Mouse (Mus musculus) frontal cortex, postnatal 14 days (tissue): ENCODE data around the gene Ptprz1.
"Not testable (repeated sequence)": the region's sequence is repeated elsewhere in the genome, so short reads cannot be mapped to it uniquely, and the experiment has no call there.

ENCODE experiments used
- DNase-seq, 2 experiments: peaks; one replicate each; pipeline ENCODE4 v3.0.0; 2022; ENCODE audit warnings: low spot score in 2 of 2

The Ptprz1 gene

GRCm38 (mm10) chr6:23003152-23003551 is 127.8 kb downstream of the Ptprz1 start:
- DNase-seq, result no peak

DNA sequence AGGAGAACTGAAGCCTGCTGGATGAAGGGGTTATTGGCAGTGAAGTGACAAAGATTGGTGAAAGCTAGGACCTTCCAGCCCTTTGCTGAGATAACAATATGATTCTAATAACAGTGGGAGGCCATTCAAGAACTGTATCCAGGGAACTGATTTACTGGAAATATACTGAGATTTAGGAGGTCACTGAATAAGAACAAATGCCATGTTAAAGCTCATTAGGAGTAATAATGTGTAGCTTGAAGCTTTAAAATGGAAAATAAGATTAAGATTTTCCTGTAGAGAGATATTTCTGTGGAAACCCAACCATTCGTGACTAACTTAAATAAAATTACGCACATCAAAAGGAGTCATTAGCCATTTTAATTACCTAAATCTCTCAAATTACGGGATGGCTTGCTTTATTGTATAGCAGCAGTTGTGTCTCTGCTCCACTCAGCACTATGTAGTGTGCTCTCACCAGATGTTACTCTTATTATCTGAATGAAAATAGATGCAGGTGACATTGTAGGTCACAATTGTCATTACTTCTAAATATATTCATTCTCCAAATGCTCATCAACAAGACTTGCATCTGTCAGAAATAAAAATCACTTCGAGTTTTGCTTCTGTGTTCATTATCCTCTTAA is 139.8 kb downstream of the Ptprz1 start:
- no peak for DNase-seq

GRCm38 (mm10) chr6:23028251-23028650 is 152.9 kb downstream of the Ptprz1 start:
- no peak for DNase-seq

- DNase-seq, result no peak
These were observed 173.5 kb downstream of the Ptprz1 start for GRCm38 (mm10) chr6:23048836-23049235.

DNA sequence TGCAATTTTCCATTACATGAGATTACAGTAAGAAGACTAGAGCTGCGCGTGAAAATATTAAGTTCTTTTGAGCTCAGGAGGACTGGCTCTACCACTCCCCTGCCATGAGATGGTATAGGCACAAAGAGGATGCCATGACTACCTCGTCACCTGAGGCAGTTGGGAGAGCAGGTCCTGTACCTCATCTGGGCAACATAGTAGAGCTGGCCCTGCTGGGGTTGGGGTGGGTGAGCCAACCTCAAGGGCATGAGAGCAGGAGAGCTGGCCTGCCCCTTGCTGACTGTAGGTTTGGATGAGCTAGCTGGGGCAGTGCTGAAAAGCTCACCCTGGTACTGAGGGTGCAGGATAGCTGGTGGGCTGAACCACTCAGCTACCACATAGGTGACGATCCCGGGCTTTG is 180.4 kb downstream of the Ptprz1 start:
- DNase-seq, result no peak

DNA sequence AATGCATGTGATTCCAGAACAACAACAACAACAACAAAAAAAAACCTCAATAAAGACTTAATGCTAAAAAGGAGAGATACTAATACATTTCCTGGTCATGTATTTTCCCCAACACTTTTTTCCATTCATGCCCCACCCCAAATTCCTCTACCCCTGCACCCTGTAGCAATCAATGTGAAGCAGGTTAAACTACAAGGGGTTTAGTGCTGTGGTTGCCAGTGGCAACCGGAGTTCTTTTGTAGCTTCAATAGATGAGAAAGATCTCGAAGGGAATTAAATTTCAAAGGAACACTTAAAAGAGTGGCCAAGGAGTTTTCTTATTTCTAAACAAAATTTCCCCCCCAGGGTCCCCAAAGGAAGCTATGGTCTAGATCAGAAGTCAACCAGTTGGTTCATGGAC is 200.8 kb downstream of the Ptprz1 start:
- no peak for DNase-seq

DNA sequence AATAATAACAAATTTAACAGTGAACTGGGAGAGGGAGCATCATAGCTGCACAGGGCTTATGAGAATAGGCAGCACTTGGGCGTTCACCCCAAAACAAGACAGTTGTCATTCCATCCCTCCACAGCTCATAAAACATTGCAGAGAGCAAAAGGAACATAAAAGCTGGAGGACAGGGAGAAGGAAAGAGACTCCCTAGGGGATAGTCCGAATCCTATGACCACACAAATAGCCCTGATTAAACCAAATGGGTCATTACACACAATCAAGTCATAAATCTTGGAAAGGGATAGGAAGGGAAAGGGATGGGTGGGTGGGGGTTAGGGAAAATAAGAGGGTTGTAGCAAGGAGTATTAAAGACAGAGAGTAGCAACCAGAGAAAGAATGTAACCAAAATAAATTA is 203.0 kb downstream of the Ptprz1 start:
- DNase-seq, result no peak

DNA sequence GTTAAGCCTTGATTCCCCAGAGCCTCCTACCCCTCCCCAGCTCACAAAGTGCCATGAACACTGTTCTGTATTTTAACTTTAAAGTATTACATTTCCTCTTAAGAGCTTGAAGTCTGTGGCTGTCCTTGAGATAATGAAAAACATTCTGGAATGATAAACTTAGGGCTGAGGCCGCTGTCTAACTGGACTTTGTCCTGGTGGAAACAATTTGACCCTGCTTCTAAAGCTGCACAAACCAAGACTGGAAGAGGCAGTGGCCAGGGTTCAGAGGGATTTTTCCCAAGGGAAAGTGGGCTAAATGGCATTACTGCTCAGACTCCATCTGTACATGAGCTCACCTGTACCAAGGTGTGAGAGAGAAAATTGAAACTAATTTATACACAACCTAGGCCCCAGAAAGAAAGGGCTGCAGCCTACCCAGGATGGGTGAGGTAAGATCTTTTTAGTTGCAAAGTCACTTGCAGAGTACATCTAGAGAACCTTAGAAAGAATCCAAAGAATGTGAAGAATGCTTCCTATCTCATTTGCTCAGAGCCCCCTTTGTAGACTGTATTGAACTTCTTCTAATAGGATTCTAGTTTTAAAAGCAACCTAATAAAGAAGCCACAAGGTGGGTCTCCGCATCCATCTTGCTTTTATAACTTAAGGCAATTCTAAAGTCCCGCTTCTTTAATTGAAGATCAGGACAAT is 204.8 kb downstream of the Ptprz1 start:
- no peak for DNase-seq

- DNase-seq, result no peak
These were observed 209.5 kb downstream of the Ptprz1 start for GRCm38 (mm10) chr6:23084587-23085421.

DNA sequence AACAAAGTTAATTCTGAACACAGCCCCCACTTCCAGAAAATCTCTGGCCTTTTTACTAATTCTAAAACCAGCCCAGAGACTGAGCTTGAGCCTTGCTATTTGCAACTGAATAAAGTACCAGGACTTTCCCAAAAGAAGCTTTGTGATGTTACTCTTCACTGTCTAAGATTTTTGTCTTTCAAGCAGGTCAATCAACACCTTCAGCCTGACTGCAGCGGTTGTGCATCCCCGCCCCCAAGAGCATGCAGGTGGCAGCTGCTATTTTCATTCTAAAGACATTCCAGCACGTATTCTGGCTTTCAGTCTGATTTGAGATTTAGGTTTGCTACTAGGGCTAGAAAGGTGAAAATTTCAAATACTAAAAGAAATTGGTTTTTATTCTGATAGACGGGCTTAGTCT is 214.0 kb downstream of the Ptprz1 start:
- DNase-seq, result not testable (repeated sequence)

DNA sequence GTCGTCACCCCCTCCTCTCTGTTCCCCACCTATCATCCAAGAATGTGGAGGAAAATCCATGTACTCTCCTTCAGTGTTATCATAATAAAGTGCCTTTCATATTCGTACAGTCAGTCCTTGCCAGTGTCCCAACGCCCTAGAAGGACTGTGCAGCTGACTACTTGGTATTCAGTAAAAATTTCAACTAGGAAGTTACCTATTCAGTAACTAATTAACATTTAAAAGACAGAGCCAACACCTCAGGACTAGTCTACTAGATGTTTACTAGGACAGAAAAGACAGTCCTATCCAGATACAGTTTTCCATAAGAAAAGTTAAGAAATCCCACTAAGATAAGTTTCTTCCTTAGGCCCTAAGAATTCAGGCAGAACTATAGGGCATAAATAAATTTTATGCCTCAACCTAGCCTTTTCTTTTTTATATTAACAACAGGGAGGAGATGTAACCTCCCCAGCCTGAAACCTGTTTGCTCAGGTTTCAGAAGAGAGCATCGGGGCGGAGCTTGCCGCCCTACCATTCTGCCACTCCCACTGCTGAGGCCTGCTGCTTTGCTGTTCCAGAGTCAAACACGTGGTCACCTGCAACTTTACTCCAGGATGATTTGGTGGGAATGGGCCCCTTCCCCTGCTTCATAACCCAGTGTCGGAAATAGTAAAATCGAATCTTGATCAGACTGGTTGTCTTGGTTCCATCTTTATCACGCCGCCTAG is 215.2 kb downstream of the Ptprz1 start:
- not testable (repeated sequence) for DNase-seq
